Mouse (Mus musculus) kidney, embryonic 15.5 days (tissue): ENCODE results near the gene Nptxr. TPM values are rescaled to one million over a fixed set of nuclear protein-coding genes. Genes with fewer than 3 reads are reported as not detected.

ENCODE experiments used
- ATAC-seq: fragments of 200-750 bp; cut with Nextera tagmentation; replicated peaks from 2 replicates; pipeline ENCODE4 v1.8.0; 2017; ENCODE audit warnings: moderate TSS enrichment; ENCODE audit not compliant: low FRiP score
- H3K27ac ChIP-seq: fragments of 300-500 bp; sonication (generic); 2 replicates; pipeline ENCODE4 v1.5.1; 2015; ENCODE audit warnings: mild to moderate bottlenecking, inconsistent platforms
- H3K27me3 ChIP-seq: fragments of 300-500 bp; sonication (generic); 2 replicates; pipeline ENCODE4 v1.6.1; 2015; ENCODE audit warnings: inconsistent platforms
- H3K36me3 ChIP-seq: fragments of 300-500 bp; sonication (generic); 2 replicates; pipeline ENCODE4 v1.6.1; 2015; ENCODE audit warnings: inconsistent platforms
- H3K4me1 ChIP-seq: fragments of 300-500 bp; sonication (generic); 2 replicates; pipeline ENCODE4 v1.6.1; 2015; ENCODE audit warnings: inconsistent platforms
- H3K4me2 ChIP-seq: fragments of 300-500 bp; sonication (generic); 2 replicates; pipeline ENCODE4 v1.6.1; 2015; ENCODE audit warnings: moderate library complexity, mild to moderate bottlenecking, inconsistent platforms
- H3K4me3 ChIP-seq: fragments of 300-500 bp; sonication (generic); replicated peaks from 2 replicates; pipeline ENCODE4 v1.5.1; 2015; ENCODE audit warnings: mild to moderate bottlenecking, inconsistent platforms
- H3K9ac ChIP-seq: fragments of 300-500 bp; sonication (generic); 2 replicates; pipeline ENCODE4 v1.6.1; 2015; ENCODE audit warnings: mild to moderate bottlenecking, inconsistent platforms
- H3K9me3 ChIP-seq: fragments of 300-500 bp; sonication (generic); replicated peaks from 2 replicates; pipeline ENCODE4 v1.6.1; 2016; ENCODE audit warnings: inconsistent platforms
- WGBS: fragments of 180-500 bp; shearing (Covaris S2); methylation state at CpG from one replicate; pipeline ENCODE4 v1.1.7; 2015; ENCODE audit warnings: mixed read lengths; 5-methylcytosine and 5-hydroxymethylcytosine counted together
- polyA plus RNA-seq: library from polyadenylated mRNA; unstranded; fragments of >200 nt; fragmentation: Nextera tagmentation; extraction: Ambion mirVana; gene quantifications from 2 replicates; pipeline ENCODE4 v1.2.1, GENCODE M21; 2015

Gene Nptxr
- polyA plus RNA-seq, 1 experiment from 2014 or later = 2.4 TPM

DNA sequence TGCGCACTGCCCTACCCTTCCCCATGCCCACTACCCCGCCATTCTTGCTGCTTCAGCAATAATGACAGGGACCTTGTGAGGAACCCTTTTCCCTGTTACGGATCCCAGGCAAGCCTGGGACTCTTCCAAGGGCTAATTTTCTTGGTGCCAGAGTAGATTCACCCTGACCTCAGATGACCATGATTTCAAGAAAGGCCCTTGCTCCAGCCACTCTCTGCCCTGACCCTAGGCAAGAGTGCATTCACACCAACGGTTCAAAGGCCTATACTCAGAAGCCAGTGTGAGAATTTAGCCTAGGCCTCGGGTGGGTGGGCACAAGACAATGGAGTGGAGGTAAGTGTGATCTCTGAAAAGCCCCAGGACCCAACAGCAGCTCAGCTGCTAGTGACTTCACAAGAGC, 24.9 kb upstream of the Nptxr start:
- Histone ChIP-seq H3K4me3 (no peak overlapping the region), H3K36me3 (peaks cover 38% of the 10 kb centered on the region), H3K4me2 (no peak overlapping the region; the same call in 1 of the 2 replicates), H3K4me1 (peaks cover 82% of the 10 kb centered on the region), H3K9ac (no peak overlapping the region), H3K9me3 (no peaks in the 10 kb centered on the region), H3K27me3 (no peaks in the 10 kb centered on the region), H3K27ac (peak overlapping the region; percentile 51; the same call in 1 of the 2 replicates)
- no peak for ATAC-seq
- WGBS = 65% methylated on average over 5 of the region's 5 CpGs

DNA sequence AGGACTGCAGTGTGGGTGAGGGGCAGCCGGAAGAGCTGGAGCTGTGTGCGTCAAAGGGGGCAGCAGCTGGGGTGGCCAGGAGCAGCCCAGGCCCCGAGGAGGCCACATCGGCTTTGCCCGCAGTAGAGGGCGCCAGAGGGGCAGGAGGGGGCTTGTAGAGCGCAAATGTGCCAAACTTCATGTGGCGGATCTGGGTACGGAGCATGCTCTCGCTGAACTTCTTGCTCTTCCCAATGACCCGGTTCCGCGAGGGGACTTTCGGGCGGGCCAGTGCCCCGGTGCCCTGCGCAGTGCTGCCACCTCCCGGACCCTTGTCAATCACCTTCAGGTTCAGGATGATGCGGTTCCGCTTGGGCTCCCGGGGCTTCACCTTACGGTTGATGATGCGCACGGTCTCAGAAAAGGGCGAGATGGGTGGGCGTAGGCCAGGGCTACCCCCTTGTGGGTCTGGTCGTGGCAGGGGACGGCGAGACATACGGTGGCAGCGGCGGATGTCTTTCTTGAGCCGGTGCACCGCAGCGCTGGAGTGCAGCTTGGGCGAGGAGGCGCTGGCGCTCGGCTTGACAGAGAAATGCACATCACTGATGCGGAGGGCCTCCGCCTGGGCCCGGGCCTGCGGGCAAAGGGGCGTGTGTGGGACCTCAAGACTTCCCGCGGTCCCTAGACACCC, 23.9 kb upstream of the Nptxr start:
- peaks cover 42% of the 10 kb centered on the region for H3K36me3 ChIP-seq
- peak overlapping the region; percentile 49; the same call in 1 of the 2 replicates for H3K27ac ChIP-seq
- peaks cover 83% of the 10 kb centered on the region for H3K4me1 ChIP-seq
- ATAC-seq = no peak
- H3K9ac ChIP-seq = no peak overlapping the region
- H3K27me3 ChIP-seq = no peaks in the 10 kb centered on the region
- WGBS = 58% methylated on average over 46 of the region's 46 CpGs
- H3K4me3 ChIP-seq = peak overlapping the region; percentile 24
- H3K9me3 ChIP-seq = no peaks in the 10 kb centered on the region
- peak overlapping the region; percentile 51 for H3K4me2 ChIP-seq

DNA sequence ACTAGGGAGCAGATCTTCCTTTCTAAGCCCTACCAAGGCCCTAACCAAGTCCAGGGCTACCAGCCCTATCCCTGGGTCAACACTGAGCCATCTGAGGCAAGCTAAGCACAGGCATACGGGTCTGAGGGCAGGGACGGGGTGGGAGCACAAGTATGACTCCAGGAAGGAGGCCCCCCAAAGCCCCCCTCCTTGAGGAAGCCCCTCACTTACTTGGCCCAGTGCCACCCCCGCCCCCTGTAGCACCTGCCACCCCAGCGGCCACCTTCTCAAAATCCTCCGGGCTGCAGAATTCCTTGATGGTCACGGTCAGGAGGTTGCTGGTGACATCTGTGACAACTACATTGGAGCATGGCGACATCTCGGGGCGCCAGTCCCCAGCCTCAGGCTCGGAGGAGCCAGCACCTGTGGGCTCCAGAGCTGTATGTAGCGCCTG, 23.2 kb upstream of the Nptxr start:
- Histone ChIP-seq H3K9ac (no peak overlapping the region), H3K4me3 (no peak overlapping the region), H3K27me3 (no peaks in the 10 kb centered on the region), H3K9me3 (no peaks in the 10 kb centered on the region), H3K4me2 (no peak overlapping the region), H3K4me1 (peaks cover 80% of the 10 kb centered on the region), H3K27ac (no peak overlapping the region), H3K36me3 (peaks cover 49% of the 10 kb centered on the region)
- 81% methylated on average over 11 of the region's 11 CpGs for WGBS
- no peak for ATAC-seq

DNA sequence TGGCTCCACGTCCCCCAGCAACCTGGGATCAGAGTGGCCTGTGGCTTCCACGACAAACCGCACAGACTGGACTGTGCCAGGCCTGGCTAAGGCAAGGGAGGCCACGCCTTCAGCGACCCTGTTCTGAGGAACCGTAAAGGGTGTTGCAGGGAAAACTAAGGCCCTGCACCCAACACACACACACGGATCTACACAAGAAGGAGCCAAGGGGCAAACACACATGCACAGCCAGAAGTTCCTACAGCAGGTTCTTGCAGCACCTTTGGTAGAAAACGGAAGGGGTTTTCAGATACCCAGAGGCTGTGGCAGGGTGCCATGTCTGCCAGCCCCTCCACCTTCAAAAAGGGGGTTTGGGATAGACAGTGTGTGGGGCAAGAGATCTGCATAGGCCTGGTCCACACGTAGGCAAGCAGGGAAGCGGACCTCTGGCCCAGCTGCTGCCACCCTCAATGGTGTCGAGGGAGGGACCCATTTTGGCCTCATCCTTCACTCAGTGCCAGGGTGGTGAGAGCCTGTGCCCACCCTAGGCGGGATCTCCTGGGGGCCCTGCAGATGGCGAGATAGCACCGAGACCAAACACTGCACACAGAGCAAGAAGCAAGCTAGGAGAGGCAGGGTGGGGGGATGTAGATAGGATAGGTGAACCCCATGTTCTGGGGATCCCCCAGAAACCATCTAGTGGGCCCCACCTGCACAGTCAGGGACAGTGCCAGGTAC, 22.7 kb upstream of the Nptxr start:
- WGBS = 87% methylated on average over 14 of the region's 14 CpGs

DNA sequence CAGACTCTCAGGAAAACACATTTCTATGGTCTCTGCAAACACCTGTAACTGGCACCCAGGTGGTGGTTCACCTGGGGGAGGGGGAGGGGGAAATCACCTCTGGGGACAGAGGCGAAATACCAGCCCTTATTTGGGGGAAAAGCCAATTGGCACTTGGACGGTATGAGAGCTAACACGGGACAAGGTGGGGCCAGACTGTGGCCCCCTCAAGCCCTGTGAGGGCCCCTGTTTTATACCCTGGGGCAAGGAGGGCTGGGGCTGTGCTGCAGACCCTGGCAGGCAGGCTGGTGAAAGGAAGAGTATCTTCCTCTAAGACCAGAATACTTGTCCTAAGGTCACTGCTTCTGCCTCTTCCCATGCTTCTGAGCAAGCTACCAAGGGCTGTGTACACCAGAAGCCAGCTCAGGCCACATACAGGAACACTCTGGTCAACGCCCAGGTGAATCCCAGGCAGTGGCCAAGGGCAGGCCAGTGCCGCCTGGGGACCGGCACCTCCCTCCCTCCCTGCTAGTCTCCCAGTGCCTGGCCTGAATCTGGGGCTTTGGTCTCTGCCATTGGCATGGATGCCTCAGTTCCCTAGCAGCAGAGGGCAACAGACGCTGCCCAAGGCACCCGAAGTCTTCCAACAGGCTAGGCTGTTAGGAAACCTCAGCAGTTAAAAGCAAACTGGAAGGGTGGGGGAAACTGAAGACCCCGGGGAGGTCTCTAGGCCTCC, 21.8 kb upstream of the Nptxr start:
- Histone ChIP-seq H3K36me3 (peaks cover 46% of the 10 kb centered on the region), H3K4me1 (peaks cover 71% of the 10 kb centered on the region), H3K4me3 (no peak overlapping the region), H3K4me2 (no peak overlapping the region), H3K9ac (no peak overlapping the region), H3K27ac (no peak overlapping the region), H3K27me3 (no peaks in the 10 kb centered on the region), H3K9me3 (no peaks in the 10 kb centered on the region)
- no peak for ATAC-seq
- WGBS = 81% methylated on average over 9 of the region's 9 CpGs

More for the DNA sequence above, 22.7 kb upstream of the Nptxr start:
- Histone ChIP-seq H3K4me3 (no peak overlapping the region), H3K27ac (no peak overlapping the region), H3K27me3 (no peaks in the 10 kb centered on the region), H3K9ac (no peak overlapping the region), H3K4me2 (no peak overlapping the region), H3K36me3 (peaks cover 51% of the 10 kb centered on the region), H3K4me1 (peaks cover 79% of the 10 kb centered on the region), H3K9me3 (no peaks in the 10 kb centered on the region)
- no peak for ATAC-seq

DNA sequence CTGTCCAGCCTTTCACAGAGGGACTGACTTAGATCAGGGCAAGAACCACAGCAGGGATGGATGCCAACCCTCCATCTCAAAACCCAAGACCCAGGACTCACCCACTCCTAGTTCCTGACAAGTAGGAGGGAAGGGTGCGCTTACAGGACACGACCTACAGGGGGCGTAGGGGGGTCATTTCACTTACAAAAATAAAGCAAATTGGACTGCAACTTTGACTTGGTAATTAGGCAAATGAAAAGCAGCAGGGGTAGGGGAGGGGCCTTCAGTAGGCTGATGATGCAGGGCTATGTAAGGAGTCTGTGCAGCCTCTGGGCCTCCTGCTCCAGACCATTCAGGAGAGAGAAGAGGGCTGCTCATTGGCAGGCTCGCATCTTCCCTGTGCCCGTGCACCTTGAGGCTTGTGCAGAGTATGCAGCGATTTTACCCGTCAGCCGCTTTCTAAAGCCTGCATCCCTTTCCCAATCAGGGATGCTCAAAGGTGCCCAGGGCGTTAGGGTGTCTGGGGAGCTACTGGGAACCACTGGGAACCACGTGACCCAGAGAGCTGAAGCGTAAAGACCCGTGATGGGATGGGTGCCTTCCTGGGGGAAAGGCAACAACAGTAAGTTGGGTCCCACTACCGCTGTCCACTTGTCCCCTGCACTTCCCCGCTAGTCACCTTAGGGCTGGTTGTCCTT, 20.7 kb upstream of the Nptxr start:
- no peak overlapping the region for H3K27ac ChIP-seq
- 68% methylated on average over 14 of the region's 14 CpGs for WGBS

DNA sequence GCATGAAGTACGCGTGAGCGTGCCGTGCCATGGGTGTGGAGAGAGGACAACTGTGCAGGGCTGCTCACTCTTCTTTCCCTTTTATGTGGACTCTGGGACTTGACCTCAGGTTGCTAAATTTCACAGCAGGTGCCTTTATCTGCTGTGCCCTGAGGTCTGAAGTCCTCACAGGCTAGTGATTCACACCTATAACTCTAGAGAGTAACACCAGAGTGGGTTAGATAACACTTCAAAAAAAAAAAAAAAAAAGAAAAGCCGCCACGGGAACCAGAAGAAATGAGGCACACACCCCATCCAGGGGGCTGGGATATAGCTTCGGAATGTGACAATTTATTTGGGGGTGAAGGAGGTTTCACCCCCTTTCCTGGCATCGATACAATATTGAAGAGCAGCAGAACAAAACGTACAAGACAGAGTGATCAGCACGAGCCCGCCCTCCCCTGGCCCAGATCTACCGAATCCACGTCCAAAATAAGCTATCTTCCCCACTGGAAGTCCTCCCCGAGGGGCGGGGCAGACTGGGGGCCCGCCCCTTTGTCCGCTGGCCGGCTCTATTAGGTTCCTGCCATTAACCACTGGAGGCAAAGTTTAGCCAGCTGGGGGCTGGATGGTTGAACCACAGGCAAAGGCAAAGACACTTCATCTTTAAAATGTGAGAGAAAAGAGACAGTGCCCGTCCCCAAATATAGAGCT, 19.2 kb upstream of the Nptxr start:
- Histone ChIP-seq H3K27ac (no peak overlapping the region), H3K9me3 (no peaks in the 10 kb centered on the region), H3K27me3 (no peaks in the 10 kb centered on the region), H3K36me3 (peaks cover 40% of the 10 kb centered on the region), H3K9ac (no peak overlapping the region), H3K4me1 (peaks cover 47% of the 10 kb centered on the region), H3K4me3 (no peak overlapping the region), H3K4me2 (no peak overlapping the region)
- no peak; the same call in 1 of the 2 replicates for ATAC-seq
- 64% methylated on average over 19 of the region's 19 CpGs for WGBS

More for the DNA sequence above, 20.7 kb upstream of the Nptxr start:
- Histone ChIP-seq H3K4me3 (no peak overlapping the region), H3K9ac (no peak overlapping the region), H3K27me3 (no peaks in the 10 kb centered on the region), H3K9me3 (no peaks in the 10 kb centered on the region), H3K4me1 (peaks cover 63% of the 10 kb centered on the region), H3K4me2 (no peak overlapping the region), H3K36me3 (peaks cover 43% of the 10 kb centered on the region)
- ATAC-seq = no peak

DNA sequence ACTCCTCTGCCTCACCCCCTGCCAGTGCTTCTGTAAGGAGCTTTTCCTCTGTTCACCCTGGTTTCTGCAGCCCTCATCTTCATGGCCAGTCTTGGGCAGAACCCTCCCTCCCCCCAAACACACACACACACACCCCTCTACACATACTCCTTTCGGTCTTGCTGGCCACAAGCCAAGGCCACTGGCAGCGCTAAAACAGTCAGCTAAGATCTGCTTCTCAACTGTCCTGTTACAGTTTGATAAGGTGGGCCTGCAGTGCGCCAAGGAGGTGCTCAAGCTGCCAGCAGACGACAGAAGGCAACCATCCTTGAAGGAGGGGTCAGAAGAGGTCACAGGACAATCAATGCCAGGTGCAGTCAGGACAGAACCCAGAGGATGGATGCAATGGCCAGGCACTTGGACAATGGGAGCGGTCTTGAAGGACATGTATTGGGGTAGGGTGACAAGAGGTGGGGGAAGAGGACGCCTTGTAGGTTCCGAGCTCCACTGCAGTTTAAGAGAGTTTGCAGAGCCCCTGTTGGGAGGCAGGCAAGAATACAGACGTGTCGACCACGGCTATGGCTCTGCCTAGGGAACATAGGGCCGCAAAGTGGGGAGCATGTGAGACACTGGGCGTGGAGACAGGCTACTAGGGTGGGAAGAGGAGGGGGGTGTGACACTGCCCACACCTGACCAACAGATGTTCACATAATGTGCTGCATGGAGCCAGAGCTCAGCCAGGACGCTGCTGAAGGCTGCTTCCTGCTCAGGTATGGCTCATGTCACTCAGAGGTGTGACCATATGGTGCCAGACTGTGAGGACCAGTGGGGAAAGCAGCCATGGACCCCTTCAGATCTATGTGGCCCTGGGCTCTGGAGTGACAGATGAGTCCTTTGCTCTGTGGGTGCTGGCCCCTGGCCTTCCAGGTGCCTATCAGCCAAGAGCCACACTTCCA, 18.0 kb upstream of the Nptxr start:
- H3K4me1 ChIP-seq = peaks cover 36% of the 10 kb centered on the region
- peaks cover 29% of the 10 kb centered on the region for H3K36me3 ChIP-seq
- no peaks in the 10 kb centered on the region for H3K9me3 ChIP-seq
- no peaks in the 10 kb centered on the region for H3K27me3 ChIP-seq
- H3K9ac ChIP-seq = no peak overlapping the region
- no peak overlapping the region for H3K4me2 ChIP-seq
- H3K27ac ChIP-seq = no peak overlapping the region
- WGBS = 55% methylated on average over 13 of the region's 13 CpGs
- no peak; the same call in 1 of the 2 replicates for ATAC-seq
- no peak overlapping the region for H3K4me3 ChIP-seq

DNA sequence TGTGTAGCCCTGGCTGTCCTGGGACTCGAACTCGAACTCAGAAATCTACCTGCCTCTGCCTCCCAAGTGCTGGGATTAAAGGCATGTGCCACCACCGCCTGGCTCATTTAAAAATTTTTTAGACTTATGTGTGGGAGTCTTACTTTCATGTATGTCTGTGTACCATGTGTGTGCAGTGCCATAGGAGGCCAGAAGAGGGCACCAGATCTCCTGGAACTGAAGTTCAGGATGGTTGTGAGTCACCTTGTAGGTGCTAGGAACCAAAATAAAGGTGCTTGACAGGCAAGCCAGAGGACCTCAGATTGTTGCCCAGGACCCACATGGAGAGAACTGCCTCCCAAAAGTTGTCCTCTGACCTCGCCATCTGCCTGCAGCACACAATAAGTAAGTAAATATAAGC, 13.8 kb upstream of the Nptxr start:
- no peaks in the 10 kb centered on the region for H3K27me3 ChIP-seq
- H3K27ac ChIP-seq = no peak overlapping the region
- H3K9me3 ChIP-seq = no peaks in the 10 kb centered on the region
- H3K9ac ChIP-seq = no peak overlapping the region
- H3K4me1 ChIP-seq = peaks cover 7% of the 10 kb centered on the region
- no peak overlapping the region for H3K4me2 ChIP-seq
- peaks cover 7% of the 10 kb centered on the region for H3K36me3 ChIP-seq
- no peak overlapping the region for H3K4me3 ChIP-seq
- no peak for ATAC-seq
- 86% methylated on average over 4 of the region's 4 CpGs for WGBS

DNA sequence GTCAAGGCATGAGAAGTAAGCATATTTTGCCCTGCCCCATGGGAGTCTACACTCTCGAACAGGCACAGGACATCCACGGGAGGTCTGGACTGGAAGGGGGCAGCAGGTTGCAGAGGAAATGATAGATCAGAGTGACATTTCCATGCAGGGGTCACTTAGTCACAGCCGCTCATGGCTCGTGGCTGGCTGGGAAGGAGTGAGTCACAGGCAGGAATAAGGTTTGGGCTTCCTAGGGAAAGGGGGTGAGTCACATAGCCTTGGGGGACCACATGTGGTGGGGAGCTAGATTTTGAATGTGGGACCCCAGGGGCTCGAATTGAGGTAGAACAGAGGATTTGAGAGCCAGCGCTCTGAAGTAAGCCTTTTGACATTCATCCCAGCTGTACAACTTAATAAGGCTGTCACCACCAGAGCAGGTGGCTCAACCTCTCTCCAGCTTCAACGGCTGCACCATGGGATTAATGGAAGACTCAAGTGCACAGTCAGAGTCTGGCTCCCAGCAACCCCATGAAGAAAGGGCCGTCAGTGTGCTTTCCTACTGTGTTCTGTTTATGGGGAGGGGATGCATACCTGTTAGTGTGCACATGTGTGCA, 9.2 kb upstream of the Nptxr start:
- no peaks in the 10 kb centered on the region for H3K9me3 ChIP-seq
- WGBS = 38% methylated on average over 8 of the region's 8 CpGs

More for the DNA sequence above, 9.2 kb upstream of the Nptxr start:
- Histone ChIP-seq H3K36me3 (no peaks in the 10 kb centered on the region), H3K4me1 (no peaks in the 10 kb centered on the region), H3K9ac (no peak overlapping the region), H3K27ac (no peak overlapping the region), H3K4me2 (no peak overlapping the region), H3K27me3 (peaks cover 19% of the 10 kb centered on the region), H3K4me3 (no peak overlapping the region)
- no peak for ATAC-seq
